Mouse (Mus musculus): ENCODE data around the gene Slc22a12. TPM values are rescaled to one million over a fixed set of nuclear protein-coding genes. Genes with fewer than 3 reads are reported as not detected.
A peak's percentile ranks its signal among the peaks of the same experiment; 100 is the strongest.

Gene Slc22a12
- total RNA-seq, 1 experiment from 2014 or later: not detected

- ATAC-seq (replicated peaks in 1 of 2; ENCODE audit: insufficient read depth in 1 of 2, low FRiP score in 2 of 2, low TSS enrichment in 1 of 2, low read depth in 1 of 2, poor library complexity in 2 of 2, severe bottlenecking in 2 of 2): no peak
These were observed 2.6 kb upstream of the Slc22a12 start for GRCm38 (mm10) chr19:6545481-6545880.

GRCm38 (mm10) chr19:6544712-6545111, 1.9 kb upstream of the Slc22a12 start:
- ATAC-seq (replicated peaks in 1 of 2; ENCODE audit: insufficient read depth in 1 of 2, low FRiP score in 2 of 2, low TSS enrichment in 1 of 2, low read depth in 1 of 2, poor library complexity in 2 of 2, severe bottlenecking in 2 of 2): no peak

- 0 out of 4 replicates have a peak, but pooled peaks of 1 of the 2 experiments have one; percentile 38 for ATAC-seq (replicated peaks in 1 of 2; ENCODE audit: insufficient read depth in 1 of 2, low FRiP score in 2 of 2, low TSS enrichment in 1 of 2, low read depth in 1 of 2, poor library complexity in 2 of 2, severe bottlenecking in 2 of 2)
These were observed 686 bp upstream of the Slc22a12 start for GRCm38 (mm10) chr19:6543518-6543917.

- no peak for ATAC-seq (replicated peaks in 1 of 2; ENCODE audit: insufficient read depth in 1 of 2, low FRiP score in 2 of 2, low TSS enrichment in 1 of 2, low read depth in 1 of 2, poor library complexity in 2 of 2, severe bottlenecking in 2 of 2)
These were observed 177 bp upstream of the Slc22a12 start for GRCm38 (mm10) chr19:6543035-6543383.

GRCm38 (mm10) chr19:6541521-6541920, 1.3 kb downstream of the Slc22a12 start:
- ATAC-seq (replicated peaks in 1 of 2; ENCODE audit: insufficient read depth in 1 of 2, low FRiP score in 2 of 2, low TSS enrichment in 1 of 2, low read depth in 1 of 2, poor library complexity in 2 of 2, severe bottlenecking in 2 of 2): no peak

- no peak for ATAC-seq (replicated peaks in 1 of 2; ENCODE audit: insufficient read depth in 1 of 2, low FRiP score in 2 of 2, low TSS enrichment in 1 of 2, low read depth in 1 of 2, poor library complexity in 2 of 2, severe bottlenecking in 2 of 2)
These were observed 2.6 kb downstream of the Slc22a12 start for GRCm38 (mm10) chr19:6540191-6540590.

GRCm38 (mm10) chr19:6539592-6539991, 3.2 kb downstream of the Slc22a12 start:
- ATAC-seq (replicated peaks in 1 of 2; ENCODE audit: insufficient read depth in 1 of 2, low FRiP score in 2 of 2, low TSS enrichment in 1 of 2, low read depth in 1 of 2, poor library complexity in 2 of 2, severe bottlenecking in 2 of 2): no peak

- no peak for ATAC-seq (replicated peaks in 1 of 2; ENCODE audit: insufficient read depth in 1 of 2, low FRiP score in 2 of 2, low TSS enrichment in 1 of 2, low read depth in 1 of 2, poor library complexity in 2 of 2, severe bottlenecking in 2 of 2)
These were observed 4.3 kb downstream of the Slc22a12 start for GRCm38 (mm10) chr19:6538546-6538945.

- no peak for ATAC-seq (replicated peaks in 1 of 2; ENCODE audit: insufficient read depth in 1 of 2, low FRiP score in 2 of 2, low TSS enrichment in 1 of 2, low read depth in 1 of 2, poor library complexity in 2 of 2, severe bottlenecking in 2 of 2)
These were observed 5.3 kb downstream of the Slc22a12 start for GRCm38 (mm10) chr19:6537526-6537925.

GRCm38 (mm10) chr19:6536696-6537095, 6.1 kb downstream of the Slc22a12 start:
- no peak for ATAC-seq (replicated peaks in 1 of 2; ENCODE audit: insufficient read depth in 1 of 2, low FRiP score in 2 of 2, low TSS enrichment in 1 of 2, low read depth in 1 of 2, poor library complexity in 2 of 2, severe bottlenecking in 2 of 2)

GRCm38 (mm10) chr19:6536201-6536600, 6.6 kb downstream of the Slc22a12 start:
- ATAC-seq (replicated peaks in 1 of 2; ENCODE audit: insufficient read depth in 1 of 2, low FRiP score in 2 of 2, low TSS enrichment in 1 of 2, low read depth in 1 of 2, poor library complexity in 2 of 2, severe bottlenecking in 2 of 2): no peak

- ATAC-seq (replicated peaks in 1 of 2; ENCODE audit: insufficient read depth in 1 of 2, low FRiP score in 2 of 2, low TSS enrichment in 1 of 2, low read depth in 1 of 2, poor library complexity in 2 of 2, severe bottlenecking in 2 of 2): no peak
These were observed 8.8 kb downstream of the Slc22a12 start for GRCm38 (mm10) chr19:6534118-6534415.

- ATAC-seq (replicated peaks in 1 of 2; ENCODE audit: insufficient read depth in 1 of 2, low FRiP score in 2 of 2, low TSS enrichment in 1 of 2, low read depth in 1 of 2, poor library complexity in 2 of 2, severe bottlenecking in 2 of 2): no peak
These were observed 9.3 kb downstream of the Slc22a12 start for GRCm38 (mm10) chr19:6533290-6534117.

- no peak for ATAC-seq (replicated peaks in 1 of 2; ENCODE audit: insufficient read depth in 1 of 2, low FRiP score in 2 of 2, low TSS enrichment in 1 of 2, low read depth in 1 of 2, poor library complexity in 2 of 2, severe bottlenecking in 2 of 2)
These were observed 10.2 kb downstream of the Slc22a12 start for GRCm38 (mm10) chr19:6532656-6533055.

- peak; percentile 51 to 61; a peak in 3 of 4 replicates for ATAC-seq (replicated peaks in 1 of 2; ENCODE audit: insufficient read depth in 1 of 2, low FRiP score in 2 of 2, low TSS enrichment in 1 of 2, low read depth in 1 of 2, poor library complexity in 2 of 2, severe bottlenecking in 2 of 2)
These were observed 10.9 kb downstream of the Slc22a12 start for GRCm38 (mm10) chr19:6531832-6532471.

- ATAC-seq (replicated peaks in 1 of 2; ENCODE audit: insufficient read depth in 1 of 2, low FRiP score in 2 of 2, low TSS enrichment in 1 of 2, low read depth in 1 of 2, poor library complexity in 2 of 2, severe bottlenecking in 2 of 2): no peak
These were observed 11.7 kb downstream of the Slc22a12 start for GRCm38 (mm10) chr19:6531011-6531631.

GRCm38 (mm10) chr19:6530359-6530758, 12.5 kb downstream of the Slc22a12 start:
- ATAC-seq (replicated peaks in 1 of 2; ENCODE audit: insufficient read depth in 1 of 2, low FRiP score in 2 of 2, low TSS enrichment in 1 of 2, low read depth in 1 of 2, poor library complexity in 2 of 2, severe bottlenecking in 2 of 2): no peak

GRCm38 (mm10) chr19:6529265-6529985, 13.4 kb downstream of the Slc22a12 start:
- ATAC-seq (replicated peaks in 1 of 2; ENCODE audit: insufficient read depth in 1 of 2, low FRiP score in 2 of 2, low TSS enrichment in 1 of 2, low read depth in 1 of 2, poor library complexity in 2 of 2, severe bottlenecking in 2 of 2): no peak

Data from hematopoietic stem cell, adult 5-6 weeks (primary cell).